Mouse (Mus musculus) mesoderm, embryonic 11.5 days (tissue): ENCODE results near the gene Plxnb2.
A peak's percentile ranks its signal among the peaks of the same experiment; 100 is the strongest.

ENCODE experiments used
- DNase-seq: peaks from one replicate; pipeline ENCODE4 v3.0.0-alpha.2; 2012; ENCODE audit warnings: low read depth, low spot score

Gene Plxnb2

GRCm38 (mm10) chr15:89149271-89150040 lies 31.1 kb downstream of the Plxnb2 start, which contains the start of gene Mapk11:
TSS of gene Mapk11 (minus strand) at chr15:89149628.
- DNase-seq = no peak

- DNase-seq = no peak
Measured at GRCm38 (mm10) chr15:89148496-89149270, 31.9 kb downstream of the Plxnb2 start.

- no peak for DNase-seq
Measured at GRCm38 (mm10) chr15:89147895-89148294, 32.7 kb downstream of the Plxnb2 start.

- DNase-seq = no peak
Measured at GRCm38 (mm10) chr15:89147456-89147855, 33.1 kb downstream of the Plxnb2 start.

- DNase-seq = no peak
Measured at GRCm38 (mm10) chr15:89147024-89147423, 33.6 kb downstream of the Plxnb2 start.

- no peak for DNase-seq
Measured at GRCm38 (mm10) chr15:89146537-89146936, 34.1 kb downstream of the Plxnb2 start.

- no peak for DNase-seq
Measured at GRCm38 (mm10) chr15:89145813-89146350, 34.7 kb downstream of the Plxnb2 start.

GRCm38 (mm10) chr15:89144965-89145364 lies 35.6 kb downstream of the Plxnb2 start:
- DNase-seq = no peak

- no peak for DNase-seq
Measured at GRCm38 (mm10) chr15:89143134-89143533, 37.5 kb downstream of the Plxnb2 start.

- no peak for DNase-seq
Measured at GRCm38 (mm10) chr15:89141905-89142304, 38.7 kb downstream of the Plxnb2 start.

GRCm38 (mm10) chr15:89141443-89141842 lies 39.1 kb downstream of the Plxnb2 start:
- DNase-seq = no peak

- peak; percentile 71 for DNase-seq
Measured at GRCm38 (mm10) chr15:89140659-89141252, 39.8 kb downstream of the Plxnb2 start, which contains the start of gene Mapk12. TSS of gene Mapk12 (minus strand) at chr15:89140703.

GRCm38 (mm10) chr15:89140048-89140658 lies 40.4 kb downstream of the Plxnb2 start:
- no peak for DNase-seq

GRCm38 (mm10) chr15:89138531-89138930 lies 42.1 kb downstream of the Plxnb2 start:
- no peak for DNase-seq

GRCm38 (mm10) chr15:89138046-89138405 lies 42.6 kb downstream of the Plxnb2 start:
- no peak for DNase-seq

- no peak for DNase-seq
Measured at GRCm38 (mm10) chr15:89137378-89138045, 43.1 kb downstream of the Plxnb2 start.

- DNase-seq = no peak
Measured at GRCm38 (mm10) chr15:89136461-89137155, 44.0 kb downstream of the Plxnb2 start.

GRCm38 (mm10) chr15:89131316-89131715 lies 49.3 kb downstream of the Plxnb2 start:
- DNase-seq = no peak

GRCm38 (mm10) chr15:89130245-89130644 lies 50.3 kb downstream of the Plxnb2 start:
- no peak for DNase-seq
